Mouse (Mus musculus): Measurements from ENCODE around the gene Zscan10. TPM values are rescaled to one million over a fixed set of nuclear protein-coding genes. Genes with fewer than 3 reads are reported as not detected.
"Not testable (repeated sequence)": the region's sequence is repeated elsewhere in the genome, so short reads cannot be mapped to it uniquely, and the experiment has no call there.

Gene Zscan10
- polyA plus RNA-seq, 1 experiment from 2014 or later: 0.26 TPM

DNA sequence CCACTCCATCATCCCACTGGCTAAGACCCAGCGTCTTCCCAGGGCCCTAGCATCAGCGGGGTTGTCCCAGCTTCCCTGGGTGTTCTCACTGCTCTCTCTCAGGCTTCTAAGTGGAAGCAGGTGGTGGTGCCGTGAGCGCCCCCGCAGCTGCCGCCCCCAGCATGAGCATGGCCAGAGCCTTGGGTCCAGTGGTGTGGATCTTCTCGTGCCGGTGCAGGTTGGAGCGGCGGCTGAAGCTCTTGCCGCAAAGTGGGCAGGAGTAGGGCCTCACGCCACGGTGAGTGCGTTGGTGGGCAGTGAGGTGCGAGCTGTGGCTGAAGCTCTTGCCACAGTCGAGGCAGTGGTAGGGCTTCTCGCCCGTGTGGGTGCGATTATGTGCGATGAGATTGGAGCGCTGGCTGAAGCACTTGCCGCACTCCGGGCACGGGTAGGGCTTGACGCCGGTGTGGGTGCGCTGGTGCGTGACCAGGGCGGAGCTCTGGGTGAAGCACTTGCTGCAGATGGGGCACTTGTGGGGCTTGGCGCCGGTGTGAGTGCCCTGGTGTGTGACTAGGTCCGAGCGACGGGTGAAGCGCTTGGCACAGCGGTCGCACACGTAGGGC, 24.6 kb upstream of the Zscan10 start:
- Histone ChIP-seq H3K36me3 (ENCODE audit: control insufficient read depth, insufficient read depth, low read length) (peaks cover 52% of the 10 kb centered on the region), H3K4me1 (replicated peaks; ENCODE audit: control insufficient read depth, insufficient read depth, low read length) (no peaks in the 10 kb centered on the region), H3K4me2 (ENCODE audit: low read depth, low read length) (no peak overlapping the region), H3K9me3 (ENCODE audit: control insufficient read depth, low read length) (peaks cover 5% of the 10 kb centered on the region; the same call in 1 of the 2 replicates), H3K9ac (ENCODE audit: low read length) (no peak overlapping the region), H3K4me3 (ENCODE audit: low read length) (no peak overlapping the region), H3K27ac (ENCODE audit: low read length) (no peak overlapping the region), H3K27me3 (ENCODE audit: control insufficient read depth, insufficient read depth, low read depth, low read length) (no peaks in the 10 kb centered on the region)
- 94% methylated on average over 38 of the region's 38 CpGs for WGBS
- no peak for ATAC-seq (ENCODE audit: low read depth)

DNA sequence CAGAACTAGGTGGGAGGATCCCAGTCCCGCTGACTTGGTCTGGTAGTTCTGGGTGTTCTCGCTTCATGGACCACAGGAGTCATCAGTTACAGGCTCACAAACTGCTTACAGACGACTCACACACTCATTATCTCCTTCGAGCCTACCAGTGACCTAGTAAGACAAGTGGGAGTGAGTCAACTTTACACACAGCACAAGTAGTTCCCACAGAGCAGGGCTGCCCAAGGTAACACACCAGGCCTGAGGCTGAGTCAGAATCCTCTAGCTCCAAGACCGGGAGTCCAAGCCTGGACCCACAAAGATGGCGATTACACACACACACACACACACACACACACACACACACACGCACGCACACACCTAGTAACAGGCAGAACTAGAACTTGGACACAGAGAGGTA, 15.9 kb upstream of the Zscan10 start:
- no peak for ATAC-seq (ENCODE audit: low read depth)
- Histone ChIP-seq H3K27me3 (ENCODE audit: control insufficient read depth, insufficient read depth, low read depth, low read length) (no peaks in the 10 kb centered on the region), H3K36me3 (ENCODE audit: control insufficient read depth, insufficient read depth, low read length) (peaks cover 8% of the 10 kb centered on the region), H3K4me1 (replicated peaks; ENCODE audit: control insufficient read depth, insufficient read depth, low read length) (no peaks in the 10 kb centered on the region; the same call in 1 of the 2 replicates), H3K4me2 (ENCODE audit: low read depth, low read length) (peak overlapping the region; percentile 83), H3K27ac (ENCODE audit: low read length) (no peak overlapping the region), H3K4me3 (ENCODE audit: low read length) (no peak overlapping the region; the same call in 1 of the 2 replicates), H3K9me3 (ENCODE audit: control insufficient read depth, low read length) (no peaks in the 10 kb centered on the region), H3K9ac (ENCODE audit: low read length) (no peak overlapping the region)
- 73% methylated on average over 8 of the region's 8 CpGs for WGBS

DNA sequence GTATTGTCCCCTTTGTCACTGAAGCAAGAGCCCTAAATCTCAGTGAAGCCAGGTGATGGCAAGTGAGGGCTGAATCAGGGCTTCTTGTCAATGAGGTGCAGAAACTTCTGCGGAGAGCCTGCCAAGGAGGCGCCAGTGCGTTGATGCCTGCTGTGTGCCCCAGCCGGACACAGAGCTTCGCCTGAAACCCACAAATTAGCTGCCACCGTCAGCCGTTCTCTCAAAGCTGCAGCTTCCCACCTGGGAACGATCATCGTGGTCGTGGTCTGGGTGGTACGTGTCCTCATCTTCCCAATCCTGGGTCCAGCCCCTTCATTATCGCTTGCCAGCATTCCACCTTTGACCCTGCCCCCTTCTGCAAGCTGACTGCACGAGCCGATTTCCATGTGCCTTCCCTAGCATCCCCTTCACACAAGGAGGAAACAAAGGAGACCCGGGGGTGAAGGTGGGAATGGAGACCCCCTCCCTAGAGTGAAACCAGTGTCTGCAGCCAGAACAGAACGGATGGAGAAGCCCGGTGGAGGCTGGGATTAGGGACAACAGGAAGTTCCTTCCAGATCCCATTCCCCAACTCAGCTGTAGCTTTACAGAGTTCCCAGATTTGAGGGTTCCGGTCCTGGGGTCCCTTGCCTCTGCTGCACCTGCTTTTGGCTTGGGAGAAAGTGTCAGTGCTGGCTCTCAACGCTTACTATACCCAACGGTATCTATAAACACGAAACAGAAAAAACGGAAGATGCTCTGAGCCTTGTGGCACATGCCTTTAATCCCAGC, 14.8 kb upstream of the Zscan10 start:
- peak overlapping the region; percentile 83 for H3K4me2 ChIP-seq (ENCODE audit: low read depth, low read length)
- WGBS: under 1% methylated on average over 22 of the region's 22 CpGs
- H3K36me3 ChIP-seq (ENCODE audit: control insufficient read depth, insufficient read depth, low read length): peaks cover 2% of the 10 kb centered on the region; the same call in 1 of the 2 replicates
- no peaks in the 10 kb centered on the region for H3K27me3 ChIP-seq (ENCODE audit: control insufficient read depth, insufficient read depth, low read depth, low read length)
- no peaks in the 10 kb centered on the region; the same call in 1 of the 2 replicates for H3K4me1 ChIP-seq (replicated peaks; ENCODE audit: control insufficient read depth, insufficient read depth, low read length)
- H3K27ac ChIP-seq (ENCODE audit: low read length): 0 out of 2 replicates have a peak overlapping the region, but pooled peaks have one; percentile 16
- no peaks in the 10 kb centered on the region for H3K9me3 ChIP-seq (ENCODE audit: control insufficient read depth, low read length)
- H3K9ac ChIP-seq (ENCODE audit: low read length): peak overlapping the region; percentile 85
- H3K4me3 ChIP-seq (ENCODE audit: low read length): peak overlapping the region; percentile 79
- peak; percentile 87 for ATAC-seq (ENCODE audit: low read depth)

DNA sequence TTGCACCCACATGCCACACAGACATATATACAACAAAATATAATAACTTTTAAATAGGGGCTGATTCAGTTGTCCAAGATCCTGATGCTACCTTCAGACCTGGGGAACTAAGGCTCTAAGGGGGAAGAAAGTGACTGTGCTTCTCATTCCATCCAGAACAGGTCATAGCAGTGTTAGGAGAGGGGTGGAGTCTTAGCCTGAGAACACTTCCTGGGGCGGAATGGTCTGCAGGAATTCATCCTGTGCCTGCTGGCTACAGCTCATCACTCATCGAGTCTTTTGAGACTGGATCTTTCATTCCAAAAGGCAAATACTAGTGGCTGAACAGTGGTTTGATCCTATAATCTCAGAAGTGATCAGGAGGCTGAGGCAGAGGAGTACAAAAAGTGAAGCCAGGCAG, 13.4 kb upstream of the Zscan10 start:
- no peaks in the 10 kb centered on the region for H3K27me3 ChIP-seq (ENCODE audit: control insufficient read depth, insufficient read depth, low read depth, low read length)
- no peak for ATAC-seq (ENCODE audit: low read depth)
- no peaks in the 10 kb centered on the region; the same call in 1 of the 2 replicates for H3K4me1 ChIP-seq (replicated peaks; ENCODE audit: control insufficient read depth, insufficient read depth, low read length)
- no peak overlapping the region for H3K9ac ChIP-seq (ENCODE audit: low read length)
- WGBS: 40% methylated on average over 2 of the region's 2 CpGs
- H3K4me2 ChIP-seq (ENCODE audit: low read depth, low read length): no peak overlapping the region
- 0 out of 2 replicates have a peak, but pooled peaks cover 2% of the 10 kb centered on the region for H3K36me3 ChIP-seq (ENCODE audit: control insufficient read depth, insufficient read depth, low read length)
- H3K27ac ChIP-seq (ENCODE audit: low read length): no peak overlapping the region
- no peaks in the 10 kb centered on the region for H3K9me3 ChIP-seq (ENCODE audit: control insufficient read depth, low read length)
- no peak overlapping the region for H3K4me3 ChIP-seq (ENCODE audit: low read length)

DNA sequence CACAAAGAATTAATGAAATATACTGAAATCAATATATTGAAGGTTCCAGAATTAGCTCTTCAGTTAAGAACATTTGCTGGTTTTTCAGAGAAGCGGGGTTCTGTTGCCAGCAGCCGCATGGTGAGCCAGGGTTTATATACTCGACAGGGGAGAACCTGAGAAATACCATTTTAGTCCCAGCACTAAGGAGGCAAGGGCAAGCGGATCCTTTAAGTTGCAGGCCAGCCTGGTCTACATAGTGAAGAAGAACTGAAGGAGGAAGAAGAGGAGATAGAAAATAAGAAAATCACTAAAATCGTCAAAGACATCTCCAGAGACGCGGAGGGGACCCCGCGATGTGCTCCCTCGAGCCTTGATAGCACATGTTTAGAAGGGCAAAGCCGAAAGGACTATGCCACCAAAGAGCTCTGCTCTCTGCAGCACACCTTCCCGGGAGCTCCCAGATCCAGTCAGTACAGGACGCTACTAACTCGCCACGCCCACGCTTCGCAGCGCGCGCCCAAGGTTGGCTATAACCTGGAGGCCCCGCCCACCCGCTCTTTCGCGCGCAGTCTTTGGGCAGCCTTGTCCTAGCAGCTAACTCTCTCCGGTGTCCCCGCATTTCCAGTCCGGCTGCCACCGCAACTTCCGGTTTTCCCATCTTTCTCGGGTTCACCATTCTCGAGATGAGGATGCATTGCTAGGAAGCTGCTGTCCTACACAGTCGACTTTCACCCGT, 8.3 kb upstream of the Zscan10 start:
- H3K27me3 ChIP-seq (ENCODE audit: control insufficient read depth, insufficient read depth, low read depth, low read length): no peaks in the 10 kb centered on the region
- H3K4me3 ChIP-seq (ENCODE audit: low read length): peak overlapping the region; percentile 52
- H3K36me3 ChIP-seq (ENCODE audit: control insufficient read depth, insufficient read depth, low read length): no peaks in the 10 kb centered on the region
- peak overlapping the region; percentile 63 for H3K9ac ChIP-seq (ENCODE audit: low read length)
- 6% methylated on average over 34 of the region's 34 CpGs for WGBS
- H3K9me3 ChIP-seq (ENCODE audit: control insufficient read depth, low read length): no peaks in the 10 kb centered on the region
- peak overlapping the region; percentile 50 for H3K27ac ChIP-seq (ENCODE audit: low read length)
- H3K4me1 ChIP-seq (replicated peaks; ENCODE audit: control insufficient read depth, insufficient read depth, low read length): no peaks in the 10 kb centered on the region
- peak; percentile 99 for ATAC-seq (ENCODE audit: low read depth)
- peak overlapping the region; percentile 79 for H3K4me2 ChIP-seq (ENCODE audit: low read depth, low read length)

DNA sequence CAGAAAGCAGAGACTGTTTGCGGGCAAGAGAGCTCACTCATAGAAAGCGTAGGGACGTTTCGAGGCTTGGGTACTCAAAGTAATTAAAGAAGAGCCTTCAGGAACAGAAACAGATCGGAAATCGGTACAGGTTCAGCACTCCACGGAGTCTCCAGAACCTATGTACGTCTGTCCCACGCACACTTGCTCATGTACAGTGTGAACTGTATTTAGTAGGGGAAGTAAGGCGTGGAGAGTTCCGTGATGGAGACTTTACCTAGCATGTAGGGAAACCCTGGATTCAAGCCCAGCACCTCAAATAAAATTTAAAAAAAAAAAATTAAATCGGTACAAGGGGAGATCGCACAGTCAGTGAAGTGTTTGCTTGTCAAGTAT, 7.7 kb upstream of the Zscan10 start:
- H3K27me3 ChIP-seq (ENCODE audit: control insufficient read depth, insufficient read depth, low read depth, low read length): no peaks in the 10 kb centered on the region
- H3K4me2 ChIP-seq (ENCODE audit: low read depth, low read length): peak overlapping the region; percentile 79
- no peaks in the 10 kb centered on the region for H3K4me1 ChIP-seq (replicated peaks; ENCODE audit: control insufficient read depth, insufficient read depth, low read length)
- WGBS: 7% methylated on average over 13 of the region's 13 CpGs
- peak overlapping the region; percentile 50 for H3K27ac ChIP-seq (ENCODE audit: low read length)
- no peaks in the 10 kb centered on the region for H3K9me3 ChIP-seq (ENCODE audit: control insufficient read depth, low read length)
- peak overlapping the region; percentile 63 for H3K9ac ChIP-seq (ENCODE audit: low read length)
- peak overlapping the region; percentile 52 for H3K4me3 ChIP-seq (ENCODE audit: low read length)
- peak; percentile 46 for ATAC-seq (ENCODE audit: low read depth)
- H3K36me3 ChIP-seq (ENCODE audit: control insufficient read depth, insufficient read depth, low read length): no peaks in the 10 kb centered on the region

DNA sequence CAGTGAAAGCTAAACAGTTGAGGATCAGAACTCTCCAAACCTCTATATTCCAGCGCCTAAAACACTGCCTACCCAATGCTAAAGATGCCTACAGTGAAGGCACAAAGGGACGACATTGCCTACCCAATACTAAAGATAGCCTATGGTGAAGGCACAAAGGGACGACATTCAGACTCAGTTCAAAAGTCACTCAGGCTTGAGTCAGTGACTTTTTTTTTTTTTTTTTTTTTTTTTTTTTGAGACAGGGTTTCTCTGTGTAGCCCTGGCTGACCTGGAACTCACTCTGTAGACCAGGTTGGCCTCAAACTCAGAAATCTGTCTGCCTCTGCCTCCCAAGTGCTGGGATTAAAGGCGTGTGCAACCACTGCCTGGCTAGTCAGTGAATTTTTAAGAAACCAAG, 5.5 kb upstream of the Zscan10 start:
- not testable (repeated sequence) for H3K4me2 ChIP-seq (ENCODE audit: low read depth, low read length); ATAC-seq (ENCODE audit: low read depth); H3K36me3 ChIP-seq (ENCODE audit: control insufficient read depth, insufficient read depth, low read length); H3K9me3 ChIP-seq (ENCODE audit: control insufficient read depth, low read length); H3K9ac ChIP-seq (ENCODE audit: low read length); H3K27me3 ChIP-seq (ENCODE audit: control insufficient read depth, insufficient read depth, low read depth, low read length); H3K4me1 ChIP-seq (replicated peaks; ENCODE audit: control insufficient read depth, insufficient read depth, low read length); H3K4me3 ChIP-seq (ENCODE audit: low read length); H3K27ac ChIP-seq (ENCODE audit: low read length)
- WGBS: 79% methylated on average over 4 of the region's 4 CpGs

DNA sequence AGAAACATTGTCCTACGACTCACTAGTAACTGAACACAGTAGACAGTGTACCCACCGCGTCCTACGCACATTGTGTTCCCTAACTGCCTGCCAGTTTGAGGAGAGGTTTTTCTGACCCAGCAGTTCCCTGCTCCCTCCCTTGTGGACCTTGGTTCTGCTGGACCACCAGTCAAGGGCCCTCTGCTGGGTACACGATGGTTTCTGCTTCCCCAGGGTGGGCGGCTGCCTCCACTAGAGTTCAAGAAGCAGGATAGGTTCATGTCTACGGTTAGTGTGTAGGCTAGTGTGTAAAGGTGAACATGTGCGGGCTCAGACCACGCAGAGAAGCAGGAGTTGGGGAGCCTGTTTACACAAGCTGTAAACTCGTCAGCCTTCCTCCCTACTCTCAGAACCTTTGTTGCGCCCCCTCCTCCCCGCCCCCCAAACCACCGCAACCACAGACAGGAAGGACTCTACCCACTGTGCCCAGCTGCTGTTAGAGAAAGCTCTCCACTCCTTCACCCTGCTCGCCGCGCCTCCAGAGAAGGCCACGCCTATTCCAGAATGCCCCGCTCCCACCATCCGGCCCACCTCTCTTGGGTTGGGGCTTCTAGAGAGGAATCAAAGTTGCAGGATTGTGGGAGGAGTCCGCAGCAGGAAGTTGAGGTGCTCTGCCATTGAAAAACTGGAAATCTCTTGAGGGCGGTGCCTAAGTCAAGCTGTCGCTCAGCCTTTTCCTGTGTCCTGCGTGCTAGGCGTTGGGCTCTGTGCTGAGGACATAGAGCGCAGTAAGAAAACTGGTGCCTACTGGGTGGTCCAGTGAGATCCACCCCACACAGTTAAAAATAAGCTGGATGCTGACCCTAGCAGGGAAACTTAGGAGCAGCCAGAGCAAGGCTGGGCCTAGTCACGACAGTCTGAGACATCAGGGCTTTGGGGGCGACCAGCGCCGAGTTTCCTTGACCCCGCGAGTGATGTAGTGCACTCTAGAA, 1.8 kb upstream of the Zscan10 start, which contains the start of gene Zfp13:
Gene Zfp13, minus strand, starts transcription at position 906 of the 971 bp plus-strand sequence.
- peak; percentile 97 for ATAC-seq (ENCODE audit: low read depth)
- Histone ChIP-seq H3K36me3 (ENCODE audit: control insufficient read depth, insufficient read depth, low read length) (no peaks in the 10 kb centered on the region), H3K9me3 (ENCODE audit: control insufficient read depth, low read length) (no peaks in the 10 kb centered on the region), H3K9ac (ENCODE audit: low read length) (peak within 1 kb of the TSS; percentile 83), H3K4me2 (ENCODE audit: low read depth, low read length) (peak within 1 kb of the TSS; percentile 86), H3K27me3 (ENCODE audit: control insufficient read depth, insufficient read depth, low read depth, low read length) (no peaks in the 10 kb centered on the region), H3K27ac (ENCODE audit: low read length) (peak within 1 kb of the TSS; percentile 96), H3K4me1 (replicated peaks; ENCODE audit: control insufficient read depth, insufficient read depth, low read length) (peaks cover 12% of the 10 kb centered on the region), H3K4me3 (ENCODE audit: low read length) (peak within 1 kb of the TSS; percentile 56)
- WGBS: 5% methylated on average over 31 of the region's 31 CpGs
